Mouse (Mus musculus) liver, embryonic 11.5 days (tissue): ENCODE data around the gene Myo10. TPM values are rescaled to one million over a fixed set of nuclear protein-coding genes. Genes with fewer than 3 reads are reported as not detected.

Experiments used
- ATAC-seq: fragments of 200-750 bp; cut with Nextera tagmentation; replicated peaks from 2 replicates; pipeline ENCODE4 v1.8.0; 2017; ENCODE audit warnings: moderate number of reproducible peaks, mild to moderate bottlenecking, moderate TSS enrichment, moderate library complexity; ENCODE audit not compliant: low FRiP score
- DNase-seq: peaks from one replicate; pipeline ENCODE4 v3.0.0-alpha.2; 2017; ENCODE audit warnings: low spot score
- H3K27ac ChIP-seq: fragments of 300-500 bp; sonication (generic); 2 replicates; pipeline ENCODE4 v1.5.1; 2014; ENCODE audit warnings: mild to moderate bottlenecking, low read depth, low read length, control low read depth
- H3K27me3 ChIP-seq: fragments of 300-500 bp; sonication (generic); replicated peaks from 2 replicates; pipeline ENCODE4 v1.6.1; 2014; ENCODE audit warnings: low read length, mixed read lengths; ENCODE audit not compliant: control insufficient read depth, insufficient read depth
- H3K36me3 ChIP-seq: fragments of 300-500 bp; sonication (generic); 2 replicates; pipeline ENCODE4 v1.6.1; 2014; ENCODE audit warnings: mild to moderate bottlenecking, low read length, moderate library complexity, mixed read lengths; ENCODE audit not compliant: control insufficient read depth, insufficient read depth
- H3K4me1 ChIP-seq: fragments of 300-500 bp; sonication (generic); replicated peaks from 2 replicates; pipeline ENCODE4 v1.6.1; 2014; ENCODE audit warnings: low read length, mixed read lengths; ENCODE audit not compliant: control insufficient read depth, insufficient read depth
- H3K4me2 ChIP-seq: fragments of 300-500 bp; sonication (generic); 2 replicates; pipeline ENCODE4 v1.6.1; 2014; ENCODE audit warnings: mild to moderate bottlenecking, control low read depth, moderate library complexity
- H3K4me3 ChIP-seq: fragments of 300-500 bp; sonication (generic); 2 replicates; pipeline ENCODE4 v1.5.1; 2014; ENCODE audit warnings: low read depth, low read length, control low read depth
- H3K9ac ChIP-seq: fragments of 300-500 bp; sonication (generic); 2 replicates; pipeline ENCODE4 v1.6.1; 2014; ENCODE audit warnings: low read depth, low read length, control low read depth
- H3K9me3 ChIP-seq: fragments of 300-500 bp; sonication (generic); 2 replicates; pipeline ENCODE4 v1.6.1; 2016; ENCODE audit warnings: low read length, inconsistent platforms, mixed read lengths; ENCODE audit not compliant: control insufficient read depth
- WGBS: fragments of 180-500 bp; shearing (Covaris S2); extraction: QIAGEN DNeasy Blood & Tissue Kit; methylation state at CpG from one replicate; pipeline ENCODE4 v1.1.7; 2014; 5-methylcytosine and 5-hydroxymethylcytosine counted together
- polyA plus RNA-seq: library from polyadenylated mRNA; unstranded; fragments of >200 nt; fragmentation: Nextera tagmentation; extraction: Ambion mirVana; gene quantifications from 2 replicates; pipeline ENCODE4 v1.2.1, GENCODE M21; 2014

The Myo10 gene
- polyA plus RNA-seq, 1 experiment from 2014 or later = 16.3 TPM

DNA sequence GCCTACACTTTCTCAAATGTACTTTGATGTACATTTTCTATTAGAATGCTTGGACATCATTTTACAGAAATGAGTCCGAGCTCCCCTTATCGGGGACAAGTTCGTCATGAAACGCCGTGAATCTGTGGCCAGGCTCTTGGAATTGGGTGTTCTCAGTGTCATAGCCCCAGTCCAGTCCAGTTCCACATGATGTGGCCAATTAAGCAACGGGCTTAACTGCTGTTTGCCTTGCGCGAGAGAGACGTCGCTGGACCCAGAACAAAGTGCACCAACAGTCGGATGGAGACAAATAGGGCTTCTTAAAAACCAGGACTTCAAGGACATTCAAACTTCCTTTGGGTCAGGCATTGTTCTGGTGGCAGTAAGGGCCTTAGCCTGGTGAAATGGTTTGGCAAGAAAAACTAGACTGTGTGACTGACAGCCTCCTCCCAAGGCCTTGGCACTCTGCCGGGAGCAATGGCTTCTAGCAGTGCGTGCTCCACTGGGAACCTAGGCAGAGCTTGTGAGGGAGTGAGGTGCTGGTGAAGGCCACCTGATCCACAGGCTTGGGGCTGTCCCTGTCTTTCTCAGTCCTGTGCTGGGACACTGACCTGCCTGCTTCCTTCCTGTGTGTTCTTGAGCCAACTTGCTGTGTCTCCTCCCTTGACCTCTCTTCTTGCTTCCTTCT is 11.5 kb downstream of the Myo10 start:
- no peak overlapping the region for H3K4me2 ChIP-seq
- peak; percentile 33; the same call in 1 of the 2 replicates for ATAC-seq
- H3K27me3 ChIP-seq = no peaks in the 10 kb centered on the region
- H3K9me3 ChIP-seq = no peaks in the 10 kb centered on the region
- 92% methylated on average over 13 of the region's 13 CpGs for WGBS
- no peak overlapping the region for H3K27ac ChIP-seq
- no peak overlapping the region for H3K9ac ChIP-seq
- no peaks in the 10 kb centered on the region for H3K36me3 ChIP-seq
- no peak for DNase-seq
- H3K4me3 ChIP-seq = no peak overlapping the region
- H3K4me1 ChIP-seq = peaks cover 22% of the 10 kb centered on the region

DNA sequence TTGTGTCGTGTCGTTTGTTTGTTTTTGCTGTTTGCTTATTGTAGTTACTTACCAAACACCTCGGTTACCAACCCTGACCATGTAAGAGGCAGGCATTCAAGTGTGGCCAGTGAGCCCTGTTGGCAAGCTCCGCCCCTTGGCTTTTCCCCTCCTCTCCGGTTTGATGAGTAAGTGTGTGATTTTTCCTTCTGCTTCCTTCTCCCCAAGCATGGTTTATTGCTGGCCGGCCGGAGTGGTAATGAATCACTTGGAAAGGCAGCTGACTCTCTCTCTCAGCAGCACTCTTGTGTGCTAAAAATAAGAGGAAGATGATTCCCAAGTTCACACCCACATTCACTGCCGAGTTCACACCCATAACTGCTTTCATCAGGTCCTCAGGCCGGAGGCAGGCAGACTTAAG is 15.4 kb downstream of the Myo10 start:
- DNase-seq (no peak), ATAC-seq (no peak)
- H3K27me3 ChIP-seq = no peaks in the 10 kb centered on the region
- WGBS = 66% methylated on average over 9 of the region's 9 CpGs
- no peak overlapping the region for H3K4me2 ChIP-seq
- no peak overlapping the region for H3K4me3 ChIP-seq
- no peaks in the 10 kb centered on the region for H3K9me3 ChIP-seq
- H3K36me3 ChIP-seq = no peaks in the 10 kb centered on the region
- peaks cover 17% of the 10 kb centered on the region for H3K4me1 ChIP-seq
- no peak overlapping the region for H3K9ac ChIP-seq
- H3K27ac ChIP-seq = no peak overlapping the region

- no peak overlapping the region for H3K4me2 ChIP-seq
- no peak overlapping the region for H3K4me3 ChIP-seq
- DNase-seq (no peak), ATAC-seq (no peak)
- no peaks in the 10 kb centered on the region for H3K9me3 ChIP-seq
- H3K36me3 ChIP-seq = no peaks in the 10 kb centered on the region
- peaks cover 11% of the 10 kb centered on the region; the same call in 1 of the 2 replicates for H3K4me1 ChIP-seq
- H3K27me3 ChIP-seq = no peaks in the 10 kb centered on the region
- H3K9ac ChIP-seq = no peak overlapping the region
- whole genome bisulfite sequencing = 83% methylated on average over 5 of the region's 5 CpGs
- H3K27ac ChIP-seq = no peak overlapping the region
Observed at GRCm38 (mm10) chr15:25639217-25639616, 16.9 kb downstream of the Myo10 start.

DNA sequence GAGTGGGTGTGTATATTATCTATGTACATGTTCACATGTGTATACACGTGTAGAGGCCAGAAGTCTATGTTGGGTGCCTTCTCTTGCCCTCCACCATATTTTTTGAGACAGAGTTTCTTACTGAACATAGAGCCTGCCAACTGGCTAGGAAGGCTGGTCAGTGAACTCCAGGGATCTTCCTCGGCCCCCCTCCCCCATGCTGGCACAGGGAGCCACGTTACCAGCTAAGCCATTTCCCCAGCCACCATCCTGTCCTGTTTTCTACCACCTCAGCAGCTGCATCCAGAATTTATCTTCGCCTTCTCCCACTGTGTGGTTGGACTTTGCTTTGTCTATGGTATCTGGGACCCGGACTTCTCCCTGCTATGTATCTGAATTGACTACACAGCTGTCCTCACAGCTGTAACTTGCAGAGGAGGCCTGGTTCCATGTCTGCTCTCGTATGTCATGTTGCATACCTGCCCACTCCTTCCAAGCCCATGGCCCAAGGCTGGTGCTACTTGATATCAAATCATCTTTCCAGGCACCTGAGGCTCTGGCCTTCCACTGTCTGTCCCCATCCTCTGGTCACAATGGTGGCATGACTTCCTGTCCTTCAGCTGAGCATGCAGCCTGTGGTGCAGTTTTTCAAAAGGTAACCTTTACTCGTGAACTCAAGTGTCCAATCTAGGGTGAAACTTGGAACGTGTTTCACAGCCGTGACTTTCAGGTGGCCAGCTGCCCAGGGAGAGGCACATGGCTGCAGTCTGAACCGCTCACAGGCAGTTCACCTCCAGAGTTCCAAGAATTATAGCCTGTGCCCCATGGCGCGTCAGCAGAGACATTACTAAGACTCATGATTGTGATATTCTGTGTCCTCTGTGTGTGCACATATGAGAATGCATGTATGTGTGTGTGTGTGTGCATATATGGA is 18.8 kb downstream of the Myo10 start:
- Histone ChIP-seq H3K9ac (no peak overlapping the region), H3K9me3 (no peaks in the 10 kb centered on the region), H3K4me1 (peaks cover 11% of the 10 kb centered on the region; the same call in 1 of the 2 replicates), H3K27me3 (no peaks in the 10 kb centered on the region), H3K4me2 (no peak overlapping the region), H3K4me3 (no peak overlapping the region), H3K36me3 (no peaks in the 10 kb centered on the region), H3K27ac (no peak overlapping the region)
- DNase-seq (no peak), ATAC-seq (no peak)
- WGBS = 79% methylated on average over 12 of the region's 12 CpGs

DNA sequence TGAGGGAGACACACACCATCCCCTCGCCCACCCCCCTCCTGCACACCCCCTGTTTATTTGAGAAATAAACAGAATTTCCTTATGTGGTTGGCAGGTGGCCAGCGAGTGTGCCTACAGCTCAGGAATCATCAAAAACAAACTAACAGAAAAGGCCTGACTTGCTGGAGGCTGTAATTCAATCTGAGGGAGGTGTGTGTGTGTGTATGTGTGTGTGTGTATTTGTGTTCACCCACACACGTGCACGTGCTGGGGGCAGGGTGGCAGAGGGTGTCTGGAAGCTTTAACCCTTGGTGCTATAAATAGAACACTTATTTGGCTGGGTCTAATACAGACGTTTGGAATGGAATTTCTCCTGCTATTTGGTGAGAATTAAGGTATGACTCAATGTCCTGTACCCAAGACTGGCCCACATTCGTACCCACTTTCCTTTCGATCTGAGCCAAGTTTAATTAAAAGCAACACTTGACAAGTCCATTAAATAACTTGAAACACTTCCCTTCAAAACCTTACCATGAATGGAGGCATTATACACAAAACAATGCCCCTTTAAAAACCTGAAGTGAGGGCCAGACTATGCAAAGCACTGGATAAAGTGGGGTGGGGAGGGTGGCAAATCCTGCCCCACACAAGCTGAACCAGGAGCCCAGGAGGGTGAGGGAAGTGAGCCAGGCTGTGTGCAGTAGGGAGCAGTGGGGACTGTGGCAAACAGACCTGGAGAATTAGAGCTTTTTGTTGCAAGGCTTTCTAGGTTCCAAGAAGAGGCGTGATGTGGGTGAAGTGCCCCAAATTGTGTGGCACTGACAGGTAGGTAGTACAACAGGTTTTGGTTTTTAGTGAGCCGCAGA is 20.1 kb downstream of the Myo10 start:
- Histone ChIP-seq H3K4me1 (peaks cover 11% of the 10 kb centered on the region; the same call in 1 of the 2 replicates), H3K4me3 (no peak overlapping the region), H3K27ac (no peak overlapping the region), H3K4me2 (no peak overlapping the region), H3K9ac (no peak overlapping the region), H3K9me3 (no peaks in the 10 kb centered on the region), H3K36me3 (no peaks in the 10 kb centered on the region), H3K27me3 (no peaks in the 10 kb centered on the region)
- ATAC-seq (no peak), DNase-seq (no peak)
- WGBS = 63% methylated on average over 9 of the region's 9 CpGs

DNA sequence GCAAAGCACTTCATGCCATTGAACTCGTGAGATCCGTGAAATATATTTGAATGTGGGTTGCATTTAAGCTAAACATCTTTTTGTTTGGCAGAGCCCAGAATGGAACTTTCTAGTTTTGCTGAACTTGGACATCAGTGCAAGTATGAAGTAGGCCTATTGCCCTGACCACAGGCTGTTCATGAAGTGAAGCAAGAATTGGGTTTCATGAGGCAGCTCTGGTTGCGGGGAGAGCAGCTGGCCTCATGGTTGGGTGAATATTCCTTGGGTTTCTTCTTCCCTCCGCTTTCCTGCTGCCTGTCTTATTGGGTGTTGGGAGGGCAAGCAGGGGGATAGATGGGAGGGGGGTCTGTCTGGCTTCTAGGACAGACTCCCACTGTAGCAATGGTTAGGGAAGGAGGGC is 23.5 kb downstream of the Myo10 start:
- ATAC-seq = no peak
- no peak for DNase-seq
- Histone ChIP-seq H3K4me3 (no peak overlapping the region), H3K36me3 (no peaks in the 10 kb centered on the region), H3K27ac (no peak overlapping the region), H3K9ac (no peak overlapping the region), H3K4me2 (no peak overlapping the region), H3K9me3 (no peaks in the 10 kb centered on the region), H3K27me3 (no peaks in the 10 kb centered on the region), H3K4me1 (peaks cover 14% of the 10 kb centered on the region)
- 89% methylated on average over 4 of the region's 4 CpGs for WGBS

DNA sequence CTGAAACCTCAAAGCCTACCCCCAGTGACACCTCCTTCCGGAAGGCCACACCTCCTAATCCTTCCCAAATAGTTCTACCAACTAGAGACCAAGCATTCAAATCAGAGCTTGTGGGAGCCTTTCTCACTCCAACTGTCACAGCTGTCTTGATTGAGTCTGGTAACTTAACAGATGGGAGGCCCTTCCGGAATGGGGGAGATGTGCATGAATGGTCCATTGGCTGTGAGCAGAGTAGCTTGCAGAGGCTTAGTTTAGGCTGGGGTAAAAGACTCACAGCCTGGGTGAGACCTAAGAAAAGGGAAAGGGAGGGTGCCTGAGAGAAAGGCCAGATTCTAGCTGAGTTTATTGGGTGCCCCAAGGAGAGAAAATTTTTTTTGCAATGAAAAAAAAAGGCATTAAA is 26.0 kb downstream of the Myo10 start:
- Histone ChIP-seq H3K36me3 (no peaks in the 10 kb centered on the region), H3K4me1 (peaks cover 22% of the 10 kb centered on the region), H3K4me2 (no peak overlapping the region), H3K4me3 (no peak overlapping the region), H3K27ac (no peak overlapping the region), H3K9me3 (no peaks in the 10 kb centered on the region), H3K9ac (no peak overlapping the region), H3K27me3 (no peaks in the 10 kb centered on the region)
- ATAC-seq (no peak), DNase-seq (no peak)
- WGBS = 90% methylated on average over 2 of the region's 2 CpGs

DNA sequence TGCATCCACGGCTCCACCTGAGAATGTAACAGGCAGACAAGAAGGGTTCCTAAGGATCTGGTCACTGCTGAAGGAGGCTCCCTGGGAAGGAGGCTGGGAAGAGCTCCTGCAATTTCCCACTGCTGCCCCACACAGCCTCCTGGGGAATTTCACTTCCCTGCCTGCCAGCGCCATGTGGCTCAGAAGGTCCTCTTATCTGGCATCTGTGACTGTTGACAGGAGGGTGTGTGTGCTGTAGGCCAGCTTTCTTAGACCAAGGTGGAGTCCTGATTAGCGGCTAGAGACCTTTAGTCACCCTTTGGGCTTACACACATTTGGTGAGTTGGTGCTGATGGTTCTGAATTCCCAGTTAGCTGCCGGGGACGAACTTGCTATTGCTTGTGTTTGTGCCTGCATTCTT is 28.0 kb downstream of the Myo10 start:
- H3K9ac ChIP-seq = 0 out of 2 replicates have a peak overlapping the region, but pooled peaks have one; percentile 4
- no peak overlapping the region for H3K4me2 ChIP-seq
- no peaks in the 10 kb centered on the region for H3K9me3 ChIP-seq
- WGBS = 22% methylated on average over 5 of the region's 5 CpGs
- no peaks in the 10 kb centered on the region for H3K27me3 ChIP-seq
- H3K4me1 ChIP-seq = peaks cover 22% of the 10 kb centered on the region
- H3K27ac ChIP-seq = no peak overlapping the region
- no peak overlapping the region for H3K4me3 ChIP-seq
- H3K36me3 ChIP-seq = no peaks in the 10 kb centered on the region
- DNase-seq = no peak
- ATAC-seq = peak; percentile 90
